Mouse (Mus musculus) lung, postnatal 14 days (tissue): Measurements from ENCODE around the gene Hist1h1c.
A peak's percentile ranks its signal among the peaks of the same experiment; 100 is the strongest.
"Not testable (repeated sequence)": the region's sequence is repeated elsewhere in the genome, so short reads cannot be mapped to it uniquely, and the experiment has no call there.

Experiments
- DNase-seq: peaks from one replicate; pipeline ENCODE4 v3.0.0; 2021

Hist1h1c gene

DNA sequence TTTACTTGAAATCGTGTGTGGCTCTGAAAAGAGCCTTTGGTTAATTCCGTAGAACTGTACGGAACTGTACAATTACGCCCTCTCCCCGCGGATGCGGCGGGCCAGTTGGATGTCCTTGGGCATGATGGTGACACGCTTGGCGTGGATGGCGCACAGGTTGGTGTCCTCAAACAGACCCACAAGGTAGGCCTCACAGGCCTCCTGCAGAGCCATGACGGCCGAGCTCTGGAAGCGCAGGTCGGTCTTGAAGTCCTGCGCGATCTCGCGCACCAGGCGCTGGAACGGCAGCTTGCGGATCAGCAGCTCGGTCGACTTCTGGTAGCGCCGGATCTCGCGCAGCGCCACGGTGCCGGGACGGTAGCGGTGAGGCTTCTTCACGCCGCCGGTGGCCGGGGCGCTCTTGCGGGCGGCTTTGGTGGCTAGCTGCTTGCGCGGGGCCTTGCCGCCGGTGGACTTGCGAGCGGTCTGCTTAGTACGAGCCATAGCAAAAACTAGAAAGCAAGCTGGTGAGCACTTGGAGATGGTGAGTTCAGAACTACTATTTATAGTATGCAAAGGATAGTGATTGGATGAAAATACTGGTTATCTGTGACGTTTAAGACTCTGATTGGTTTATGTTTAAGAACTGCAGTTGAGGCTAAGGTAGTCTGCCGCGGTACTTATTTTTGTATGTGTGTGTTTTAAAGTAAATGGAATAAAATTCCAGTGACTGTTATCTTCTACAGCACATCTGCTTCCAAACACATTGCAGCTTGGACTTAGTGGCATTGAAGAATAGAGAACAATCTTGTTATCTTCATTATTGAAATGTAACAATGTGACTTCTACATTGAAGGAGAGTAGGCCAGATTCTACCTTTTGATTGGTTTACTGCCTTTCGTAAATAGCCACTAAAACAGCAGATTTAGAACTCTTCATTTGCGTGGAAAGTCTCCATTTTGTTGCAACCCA is 23.5 kb downstream of the Hist1h1c start, which contains the start of gene Hist1h3a:
Hist1h3a (minus strand) TSS at position 516 of the 951 bp plus-strand sequence.
- DNase-seq = peak; percentile 57

- no peak for DNase-seq
These were observed 24.6 kb downstream of the Hist1h1c start for GRCm38 (mm10) chr13:23763242-23763585.

GRCm38 (mm10) chr13:23763586-23764323 is 25.1 kb downstream of the Hist1h1c start, which contains the start of gene Hist1h1a:
TSS of gene Hist1h1a (plus strand) at chr13:23763666.
- peak; percentile 83 for DNase-seq

GRCm38 (mm10) chr13:23764324-23765171 is 25.9 kb downstream of the Hist1h1c start:
- DNase-seq = no peak

GRCm38 (mm10) chr13:23765172-23765513 is 26.5 kb downstream of the Hist1h1c start:
- DNase-seq = no peak

GRCm38 (mm10) chr13:23766772-23767171 is 28.2 kb downstream of the Hist1h1c start:
- DNase-seq = no peak

DNA sequence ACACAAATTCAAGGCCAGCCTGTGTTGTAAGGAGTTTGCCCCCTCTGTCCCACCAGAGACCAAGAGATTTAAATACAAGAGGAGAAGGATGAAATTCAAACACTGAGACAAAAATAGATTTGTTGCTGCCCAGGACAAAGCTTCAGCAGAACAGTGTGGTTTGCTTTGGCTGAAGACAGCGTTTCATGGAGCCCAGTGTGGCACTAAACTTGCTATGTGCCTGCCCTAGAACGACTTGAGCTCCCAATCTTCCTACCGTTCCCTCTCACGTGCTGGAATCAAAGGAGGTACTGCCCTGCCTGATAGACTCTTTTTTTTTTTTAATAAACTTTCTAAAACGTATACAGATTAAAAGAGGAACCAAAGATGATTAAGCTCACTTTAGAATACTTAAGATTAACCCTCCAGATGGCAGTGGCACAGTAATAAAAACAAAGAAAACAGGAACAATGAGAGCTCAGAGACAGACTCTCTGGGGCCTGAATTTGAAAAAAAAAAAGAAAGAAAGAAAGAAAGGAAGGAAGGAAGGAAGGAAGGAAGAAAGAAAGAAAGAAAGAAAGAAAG is 30.3 kb downstream of the Hist1h1c start:
- no peak for DNase-seq

DNA sequence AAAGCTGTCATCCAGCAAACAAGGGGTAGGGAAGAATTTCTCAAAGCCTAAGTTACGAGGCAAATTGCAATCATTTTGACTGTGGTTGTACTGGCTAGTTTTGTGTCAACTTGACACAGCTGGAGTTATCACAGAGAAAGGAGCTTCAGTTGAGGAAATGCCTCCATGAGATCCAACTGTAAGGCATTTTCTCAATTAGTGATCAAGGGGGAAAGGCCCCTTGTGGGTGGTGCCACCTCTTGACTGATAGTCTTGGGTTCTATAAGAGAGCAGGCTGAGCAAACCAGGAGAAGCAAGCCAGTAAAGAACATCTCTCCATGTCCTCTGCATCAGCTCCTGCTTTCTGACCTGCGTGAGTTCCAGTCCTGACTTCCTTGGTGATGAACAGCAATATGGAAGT is 31.0 kb downstream of the Hist1h1c start, which contains the start of gene Trim38:
Trim38 (plus strand) TSS at position 301 of the 400 bp plus-strand sequence.
- not testable (repeated sequence) for DNase-seq

GRCm38 (mm10) chr13:23772561-23773313 is 34.1 kb downstream of the Hist1h1c start:
- peak; percentile 20 for DNase-seq

DNA sequence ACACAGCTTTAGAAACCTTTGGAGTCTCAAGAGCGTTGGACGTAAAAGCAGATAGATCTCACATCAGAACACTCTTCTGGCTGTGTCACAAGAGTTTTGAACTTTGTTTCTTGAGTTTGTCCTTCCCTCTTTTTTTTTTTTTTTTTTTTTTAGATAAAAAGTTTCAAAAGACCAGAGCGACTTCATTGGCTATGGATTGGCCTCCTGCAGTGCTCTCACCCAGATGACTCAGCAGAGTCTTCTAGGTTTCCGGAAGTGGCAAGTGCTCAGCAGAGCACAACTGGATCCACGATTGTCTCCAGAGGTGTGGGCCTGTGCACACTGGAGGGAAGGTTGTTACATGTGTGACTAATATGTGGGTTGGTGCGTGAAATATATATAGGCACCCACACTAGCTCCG is 39.7 kb downstream of the Hist1h1c start:
- DNase-seq = no peak

GRCm38 (mm10) chr13:23779025-23779424 is 40.4 kb downstream of the Hist1h1c start:
- DNase-seq = no peak
